ENCODE assay signal across 8 mouse cellular contexts in genomic region chr7:99424538-99425155, GRCm38 (mm10). TPM values are rescaled to one million over a fixed set of nuclear protein-coding genes. Genes with fewer than 3 reads are reported as not detected.
DNase-seq lines count a peak whose midpoint lies in the region; ATAC-seq lines count a peak whose summit lies in the region.

No protein-coding gene starts in this region.

- peak; percentile 34 to 46 for DNase-seq in cerebellum, postnatal 10 days
- DNase-seq in cerebellum, postnatal 36 days, result no peak
- DNase-seq in ovary, postnatal 36 days (ENCODE audit: low spot score), result peak; percentile 41
- DNase-seq in ovary, postnatal 14 days (ENCODE audit: low spot score), result no peak
- peak; percentile 41 to 43 for DNase-seq in kidney, postnatal 36 days
- peak; percentile 67 for DNase-seq in testis, postnatal 14 days (ENCODE audit: low spot score)
- no peak for DNase-seq in thymus, postnatal 14 days

- no peak for ATAC-seq in CD4-positive, CD25-positive, alpha-beta regulatory T cell, adult 4 months

RNA-seq across cellular contexts. Expression of gene Klhl35, which starts 41.2 kb away (rescaled TPM):
- not detected for polyA plus RNA-seq in CD4-positive, CD25-positive, alpha-beta regulatory T cell, adult 4 months (2017; shearing (Covaris generic))

RNA-seq across cellular contexts. Expression of gene Gdpd5, which starts 43.4 kb away (rescaled TPM):
- 10 to 100 TPM; 13.6 to 21.0 TPM for polyA plus RNA-seq in CD4-positive, CD25-positive, alpha-beta regulatory T cell, adult 4 months (2017; shearing (Covaris generic))

RNA-seq across cellular contexts. Expression of gene Rps3, which starts 58.9 kb away (rescaled TPM):
- 1,000 to 10,000 TPM; 2,515 to 4,056 TPM for polyA plus RNA-seq in CD4-positive, CD25-positive, alpha-beta regulatory T cell, adult 4 months (2017; shearing (Covaris generic))

Comparison
In these comparisons a context has a peak if more than half of its experiments do, and no peak if none do; other contexts are left out.
1. DNase-seq: peak in cerebellum, postnatal 10 days (2 of 2), ovary, postnatal 36 days (single experiment), kidney, postnatal 36 days (2 of 2) and testis, postnatal 14 days (single experiment); none in cerebellum, postnatal 36 days (0 of 2), ovary, postnatal 14 days (single experiment) and thymus, postnatal 14 days (single experiment).